Mouse (Mus musculus) inflammation-experienced regulatory T-cells, adult 6 months (primary cell): Measurements from ENCODE around the gene Apobec2. TPM values are rescaled to one million over a fixed set of nuclear protein-coding genes. Genes with fewer than 3 reads are reported as not detected.

ENCODE experiments used
- ATAC-seq: one replicate; pipeline ENCODE4 v1.8.0; 2017
- polyA plus RNA-seq, 3 experiments: library from polyadenylated mRNA; unstranded; fragments of 100-300 nt; shearing (Covaris generic); gene quantifications; one replicate each; pipeline ENCODE4 v1.2.1; 2017

The Apobec2 gene
- polyA plus RNA-seq, 3 experiments from 2014 or later = 1.8 to 5.7 (median 2.2) TPM

- ATAC-seq = peak; percentile 47
Measured at GRCm38 (mm10) chr17:48408526-48409291, 24.0 kb downstream of the Apobec2 start.

- ATAC-seq = no peak
Measured at GRCm38 (mm10) chr17:48407910-48408525, 24.7 kb downstream of the Apobec2 start.

- no peak for ATAC-seq
Measured at GRCm38 (mm10) chr17:48407154-48407553, 25.6 kb downstream of the Apobec2 start.

- no peak for ATAC-seq
Measured at GRCm38 (mm10) chr17:48404706-48405105, 28.0 kb downstream of the Apobec2 start.

GRCm38 (mm10) chr17:48403848-48404247 is 28.9 kb downstream of the Apobec2 start:
- ATAC-seq = peak; percentile 34

GRCm38 (mm10) chr17:48402751-48403150 is 30.0 kb downstream of the Apobec2 start:
- ATAC-seq = no peak

GRCm38 (mm10) chr17:48401710-48402109 is 31.0 kb downstream of the Apobec2 start:
- ATAC-seq = no peak

- ATAC-seq = no peak
Measured at GRCm38 (mm10) chr17:48392616-48393015, 40.1 kb downstream of the Apobec2 start.

- ATAC-seq = no peak
Measured at GRCm38 (mm10) chr17:48391446-48391845, 41.3 kb downstream of the Apobec2 start.

- no peak for ATAC-seq
Measured at GRCm38 (mm10) chr17:48389442-48389841, 43.3 kb downstream of the Apobec2 start.

GRCm38 (mm10) chr17:48388666-48389065 is 44.1 kb downstream of the Apobec2 start:
- no peak for ATAC-seq

- no peak for ATAC-seq
Measured at GRCm38 (mm10) chr17:48385786-48386461, 46.8 kb downstream of the Apobec2 start.

GRCm38 (mm10) chr17:48379050-48379449 is 53.7 kb downstream of the Apobec2 start:
- no peak for ATAC-seq

- ATAC-seq = no peak
Measured at GRCm38 (mm10) chr17:48376102-48376501, 56.6 kb downstream of the Apobec2 start.

GRCm38 (mm10) chr17:48372987-48373386 is 59.7 kb downstream of the Apobec2 start:
- no peak for ATAC-seq

GRCm38 (mm10) chr17:48371621-48372020 is 61.1 kb downstream of the Apobec2 start:
- no peak for ATAC-seq

Other genes with a start within 250 kb of the Apobec2 start
- not detected for gene Trem1, start 200.2 kb downstream of the Apobec2 start, polyA plus RNA-seq
- gene Trem3, start 185.2 kb downstream of the Apobec2 start, polyA plus RNA-seq = not detected
- 1 to 10 TPM in 1 of 3 experiments, under 1 TPM in 1, not detected in 1; 0.55 to 1.3 TPM for gene Treml4, start 168.6 kb downstream of the Apobec2 start, polyA plus RNA-seq
- gene Treml2, start 133.4 kb downstream of the Apobec2 start, polyA plus RNA-seq = 10 to 100 TPM in 2 of 3 experiments, under 1 TPM in 1; 0.69 to 12.3 (median 11.3) TPM
- gene B430306N03Rik, start 116.8 kb downstream of the Apobec2 start, polyA plus RNA-seq = 1 to 10 TPM in 2 of 3 experiments, not detected in 1; 2.8 to 5.6 TPM
- not detected for gene Trem2, start 86.5 kb downstream of the Apobec2 start, polyA plus RNA-seq
- not detected for gene Treml1, start 73.0 kb downstream of the Apobec2 start, polyA plus RNA-seq
- 10 to 100 TPM in 2 of 3 experiments, 1 to 10 TPM in 1; 9.9 to 12.1 (median 11.2) TPM for gene Nfya, start 23.0 kb downstream of the Apobec2 start, polyA plus RNA-seq
- 100 to 1,000 TPM in 1 of 3 experiments, 10 to 100 TPM in 2; 85.8 to 107 (median 94.9) TPM for gene Oard1, start 22.9 kb downstream of the Apobec2 start, polyA plus RNA-seq
- gene Tspo2, start 18.6 kb upstream of the Apobec2 start, polyA plus RNA-seq = not detected
- gene Unc5cl, start 22.0 kb upstream of the Apobec2 start, polyA plus RNA-seq = 10 to 100 TPM; 16.0 to 23.9 (median 16.7) TPM